Mouse (Mus musculus) stomach, postnatal 0 days (tissue): ENCODE data around the gene Cyp4f17.
"Not testable (repeated sequence)": the region's sequence is repeated elsewhere in the genome, so short reads cannot be mapped to it uniquely, and the experiment has no call there.

Experiments
- CTCF ChIP-seq: IDR thresholded peaks from 2 replicates; pipeline ENCODE4 v1.5.1; 2016; ENCODE audit warnings: antibody characterized with exemption, low read depth, mild to moderate bottlenecking, moderate library complexity
- EP300 ChIP-seq: optimal IDR thresholded peaks from 2 replicates; pipeline ENCODE3; 2016; ENCODE audit warnings: antibody characterized with exemption

DNA sequence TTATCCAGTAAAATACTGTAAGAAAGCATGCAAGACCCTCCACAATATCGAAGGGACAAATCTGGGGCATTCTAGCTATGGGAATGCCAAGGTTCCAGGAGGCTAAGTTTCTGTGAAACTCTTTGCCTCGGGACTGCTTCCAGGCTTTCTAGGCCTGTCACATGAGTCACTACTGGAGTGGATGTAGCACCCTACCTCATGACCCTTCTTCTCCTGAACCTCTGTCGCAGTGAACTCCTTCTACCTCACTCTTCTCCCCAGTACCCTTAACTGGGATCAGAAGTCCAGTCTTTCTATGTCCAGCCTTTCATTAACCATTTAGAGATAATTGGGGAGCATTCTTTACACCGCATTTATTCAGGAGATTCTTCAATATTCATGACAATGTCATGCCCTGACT lies 5.3 kb upstream of the Cyp4f17 start:
- TF ChIP-seq CTCF, EP300: not testable (repeated sequence)
